Mouse (Mus musculus): ENCODE results near the gene D8Ertd738e.

D8Ertd738e gene

GRCm38 (mm10) chr8:84236410-84236997 lies 13.0 kb downstream of the D8Ertd738e start:
- no peak for DNase-seq (ENCODE audit: low read depth, low spot score)

- DNase-seq (ENCODE audit: low read depth, low spot score): peak; percentile 38
Observed at GRCm38 (mm10) chr8:84235746-84236409, 13.6 kb downstream of the D8Ertd738e start.

DNA sequence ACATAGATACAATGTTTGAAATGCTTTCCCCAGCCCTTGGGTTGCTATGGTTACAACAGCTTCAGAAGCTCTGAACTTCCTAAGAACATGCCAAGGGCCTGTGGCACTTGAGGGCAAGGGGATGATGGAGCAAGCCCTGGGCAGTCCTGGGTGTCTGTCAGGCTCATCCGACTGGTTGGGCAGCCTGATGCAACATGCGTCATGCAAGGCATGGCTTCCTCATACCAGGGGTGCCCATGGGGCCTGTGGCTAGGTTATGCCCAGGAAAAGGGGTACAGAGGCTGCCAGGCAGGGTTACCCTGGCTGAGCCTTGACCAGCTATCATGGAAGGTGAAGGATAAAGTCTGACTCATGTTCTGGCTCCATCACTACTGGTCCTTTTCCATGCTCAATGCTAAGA lies 16.5 kb downstream of the D8Ertd738e start:
- no peak for DNase-seq (ENCODE audit: low read depth, low spot score)

GRCm38 (mm10) chr8:84230735-84231134 lies 18.8 kb downstream of the D8Ertd738e start:
- DNase-seq (ENCODE audit: low read depth, low spot score): peak; percentile 72

- peak; percentile 91 for DNase-seq (ENCODE audit: low read depth, low spot score)
Observed at GRCm38 (mm10) chr8:84223322-84224029, 26.0 kb downstream of the D8Ertd738e start.

DNA sequence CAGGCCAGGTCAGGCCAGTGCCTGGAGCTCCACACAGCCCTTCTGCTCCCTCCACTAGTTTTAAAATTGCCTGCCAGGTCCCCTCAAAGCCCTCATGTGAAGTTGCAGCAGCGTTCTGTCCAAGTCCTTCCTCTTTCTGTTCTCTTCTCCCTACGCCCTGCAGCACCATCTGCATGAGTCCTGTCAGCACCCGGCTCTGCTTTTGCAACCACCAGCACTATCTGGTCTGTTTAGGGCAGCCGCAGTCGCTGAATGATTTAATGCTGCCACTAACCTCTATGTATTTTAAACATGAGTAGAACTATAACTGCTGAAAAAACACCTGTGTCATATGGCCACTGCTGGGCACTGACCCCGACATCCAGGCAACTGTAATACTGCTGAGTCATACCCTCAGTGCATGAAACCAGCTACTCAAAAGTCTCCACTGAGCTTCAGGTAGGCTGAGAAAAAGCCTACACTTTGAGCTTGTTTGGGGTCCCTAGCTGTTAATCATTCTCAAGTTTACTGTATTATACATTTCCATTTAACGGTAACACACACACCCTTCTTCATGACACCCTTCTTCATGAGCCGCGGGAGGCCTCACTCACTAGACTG lies 26.9 kb downstream of the D8Ertd738e start:
- DNase-seq (ENCODE audit: low read depth, low spot score): peak; percentile 89

- peak; percentile 66 for DNase-seq (ENCODE audit: low read depth, low spot score)
Observed at GRCm38 (mm10) chr8:84220105-84220504, 29.4 kb downstream of the D8Ertd738e start.

GRCm38 (mm10) chr8:84218143-84218542 lies 31.4 kb downstream of the D8Ertd738e start:
- DNase-seq (ENCODE audit: low read depth, low spot score): no peak

DNA sequence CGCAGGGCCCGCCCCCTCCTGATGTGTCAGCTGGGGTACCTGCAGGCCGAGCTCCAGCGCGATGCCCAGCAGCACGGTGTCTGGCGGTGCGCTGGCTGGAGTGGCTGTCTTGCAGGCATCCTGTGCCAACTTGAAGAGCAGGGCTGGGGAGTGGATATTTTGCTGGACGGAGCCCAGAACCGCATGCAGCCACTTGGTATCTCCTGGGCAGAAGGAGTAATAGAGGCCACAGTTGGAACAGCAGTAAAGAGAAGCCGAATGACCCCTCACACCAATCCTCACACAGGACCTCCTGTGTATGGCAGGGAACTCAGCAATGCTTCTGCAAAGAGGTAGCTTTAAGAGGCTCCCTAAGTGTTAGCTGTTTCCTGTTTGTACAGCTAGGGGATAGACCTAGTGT lies 32.3 kb downstream of the D8Ertd738e start:
- no peak for DNase-seq (ENCODE audit: low read depth, low spot score)

DNA sequence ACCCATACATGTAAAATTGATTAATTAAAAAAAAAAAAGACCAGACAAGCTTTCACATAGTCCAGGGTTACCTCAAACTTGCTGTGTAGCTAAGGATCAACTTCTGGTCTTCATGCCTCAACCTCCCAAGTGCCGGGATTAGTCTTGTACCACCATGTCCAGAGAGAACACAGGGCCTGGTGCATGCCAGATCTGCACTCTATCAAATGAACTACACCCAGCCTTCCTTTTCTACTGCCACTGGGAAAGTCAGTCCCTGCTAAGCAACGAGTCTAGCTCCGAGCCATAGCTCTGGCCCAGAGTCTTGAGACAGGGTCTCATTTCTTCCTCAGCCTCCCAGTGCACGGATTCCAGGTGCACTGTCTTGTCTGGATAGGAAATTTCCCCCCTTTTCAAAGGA lies 36.2 kb downstream of the D8Ertd738e start:
- DNase-seq (ENCODE audit: low read depth, low spot score): no peak

DNA sequence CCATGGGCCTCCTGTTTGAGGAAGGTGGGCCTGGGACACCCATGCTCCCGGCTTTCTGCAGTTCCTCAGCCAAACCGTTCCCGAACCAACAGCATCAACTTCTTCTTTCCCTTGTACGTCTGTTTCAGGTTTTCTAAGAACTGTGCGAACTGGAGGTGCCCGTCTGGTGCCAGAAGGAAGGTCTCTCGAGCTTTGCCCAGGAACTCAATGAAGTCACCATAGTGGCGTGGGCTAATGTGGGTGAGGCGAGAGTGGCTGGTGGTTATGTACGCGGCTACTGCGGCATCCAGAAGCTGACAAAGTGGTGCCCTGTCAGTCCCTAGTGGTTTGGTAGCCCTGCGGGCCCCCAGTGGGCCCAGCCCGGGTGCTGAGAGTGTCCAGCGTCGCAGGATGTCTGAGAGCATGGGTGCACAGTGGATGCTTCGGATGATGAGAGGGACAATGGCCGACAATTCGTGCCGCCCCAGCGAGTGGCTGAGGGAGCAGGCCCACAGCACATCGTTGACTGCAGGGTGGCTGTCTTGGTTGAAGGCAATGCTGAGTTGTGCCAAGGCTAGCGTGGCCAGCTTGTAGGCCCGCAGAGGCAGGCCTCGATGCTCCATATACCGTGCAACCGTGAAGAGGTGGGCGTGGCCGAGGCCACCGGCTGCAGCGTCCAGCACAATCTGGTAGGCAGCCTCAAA lies 37.5 kb downstream of the D8Ertd738e start:
- no peak for DNase-seq (ENCODE audit: low read depth, low spot score)

- no peak for DNase-seq (ENCODE audit: low read depth, low spot score)
Observed at GRCm38 (mm10) chr8:84211202-84211601, 38.3 kb downstream of the D8Ertd738e start.

- DNase-seq (ENCODE audit: low read depth, low spot score): peak; percentile 66
Observed at GRCm38 (mm10) chr8:84210167-84210791, 39.2 kb downstream of the D8Ertd738e start.

- no peak for DNase-seq (ENCODE audit: low read depth, low spot score)
Observed at GRCm38 (mm10) chr8:84208381-84209380, 40.8 kb downstream of the D8Ertd738e start.

DNA sequence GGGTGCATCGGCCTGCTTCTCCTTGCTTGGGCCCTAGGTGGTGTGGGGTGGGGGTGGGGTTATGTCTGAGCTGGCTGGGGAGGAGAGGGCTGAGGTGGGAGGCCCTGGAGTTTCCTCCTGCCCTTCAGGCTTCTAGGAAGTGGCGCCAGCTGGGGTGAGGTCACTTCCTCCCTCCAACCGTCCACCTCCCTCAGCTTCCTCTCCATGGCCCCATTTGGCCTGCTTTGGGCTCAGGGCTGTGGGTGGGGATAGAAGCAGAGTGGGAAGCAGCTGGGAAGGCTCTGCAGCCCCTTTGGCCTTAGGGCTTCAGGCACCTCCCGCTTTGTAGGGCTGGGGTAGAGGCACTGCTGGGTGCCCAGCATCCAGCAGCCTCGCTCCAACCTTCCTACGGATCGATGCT lies 41.7 kb downstream of the D8Ertd738e start:
- no peak for DNase-seq (ENCODE audit: low read depth, low spot score)

GRCm38 (mm10) chr8:84206666-84207065 lies 42.9 kb downstream of the D8Ertd738e start:
- DNase-seq (ENCODE audit: low read depth, low spot score): peak; percentile 21

GRCm38 (mm10) chr8:84205073-84205472 lies 44.4 kb downstream of the D8Ertd738e start:
- no peak for DNase-seq (ENCODE audit: low read depth, low spot score)

DNA sequence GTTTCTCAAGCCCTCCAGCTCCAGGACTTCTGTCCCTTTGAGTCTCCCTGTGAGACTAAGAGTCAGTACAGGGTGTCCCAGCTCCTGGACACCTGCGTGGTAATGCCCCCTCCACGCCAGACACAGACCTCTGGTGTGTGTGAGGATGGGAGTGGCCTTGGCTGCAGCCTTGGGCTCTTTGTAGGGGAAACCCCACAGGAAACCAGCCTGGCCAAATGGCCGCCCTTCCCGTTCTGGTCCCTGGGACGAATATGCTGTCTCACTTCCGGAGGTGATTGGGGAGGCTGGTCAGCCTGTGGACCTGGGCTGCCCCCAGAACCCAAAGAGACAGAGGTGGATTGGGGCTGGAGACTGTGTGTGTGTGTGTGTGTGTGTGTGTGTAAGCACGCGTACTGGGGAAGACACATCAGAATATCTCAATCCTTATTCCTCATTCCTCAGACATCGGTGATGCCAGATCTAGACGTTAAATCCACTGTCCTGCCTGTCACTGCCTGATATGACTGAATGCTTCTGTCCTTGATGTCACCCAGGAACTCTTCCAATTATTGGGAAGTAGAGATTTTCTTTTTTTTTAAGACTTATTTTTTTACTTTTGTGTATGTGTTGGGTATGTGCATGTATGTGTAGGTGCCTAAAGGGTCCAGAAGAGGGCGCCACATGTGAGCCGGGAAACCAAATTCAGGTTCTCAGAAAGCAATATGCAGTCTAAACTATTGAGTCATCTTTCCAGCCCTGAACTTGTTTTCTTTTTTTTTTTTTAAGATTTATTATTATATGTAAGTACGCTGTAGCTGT lies 45.3 kb downstream of the D8Ertd738e start:
- peak; percentile 37 for DNase-seq (ENCODE audit: low read depth, low spot score)

Data from A20 (cell line).